Mouse (Mus musculus) CD4-positive helper T cell, adult 2 months (primary cell): ENCODE measurements around the gene Ankrd52.

Source experiments
- DNase-seq: peaks from one replicate; pipeline ENCODE4 v3.0.0-alpha.2; 2012; ENCODE audit warnings: low read depth, missing footprints, low spot score

The Ankrd52 gene

GRCm38 (mm10) chr10:128369599-128369998 lies 7.3 kb upstream of the Ankrd52 start:
- DNase-seq = no peak

- no peak for DNase-seq
These were observed 6.9 kb upstream of the Ankrd52 start for GRCm38 (mm10) chr10:128370021-128370420.

GRCm38 (mm10) chr10:128370601-128371000 lies 6.3 kb upstream of the Ankrd52 start:
- DNase-seq = no peak

GRCm38 (mm10) chr10:128372142-128372541 lies 4.8 kb upstream of the Ankrd52 start:
- no peak for DNase-seq

GRCm38 (mm10) chr10:128372989-128373748 lies 3.7 kb upstream of the Ankrd52 start:
- DNase-seq = no peak

- DNase-seq = peak; percentile 46
These were observed 2.5 kb upstream of the Ankrd52 start for GRCm38 (mm10) chr10:128374393-128374792.

- no peak for DNase-seq
These were observed 838 bp upstream of the Ankrd52 start for GRCm38 (mm10) chr10:128376099-128376454.

GRCm38 (mm10) chr10:128377222-128377939 lies 466 bp downstream of the Ankrd52 start:
- no peak for DNase-seq

GRCm38 (mm10) chr10:128377940-128378448 lies 1.1 kb downstream of the Ankrd52 start:
- DNase-seq = no peak

- no peak for DNase-seq
These were observed 1.5 kb downstream of the Ankrd52 start for GRCm38 (mm10) chr10:128378462-128378861.

- DNase-seq = no peak
These were observed 2.3 kb downstream of the Ankrd52 start for GRCm38 (mm10) chr10:128379260-128379659.

GRCm38 (mm10) chr10:128380565-128380964 lies 3.6 kb downstream of the Ankrd52 start:
- peak; percentile 37 for DNase-seq

GRCm38 (mm10) chr10:128382482-128382881 lies 5.6 kb downstream of the Ankrd52 start:
- DNase-seq = no peak

GRCm38 (mm10) chr10:128385902-128386301 lies 9.0 kb downstream of the Ankrd52 start:
- DNase-seq = no peak

GRCm38 (mm10) chr10:128388941-128389340 lies 12.0 kb downstream of the Ankrd52 start:
- DNase-seq = no peak

GRCm38 (mm10) chr10:128389570-128389969 lies 12.7 kb downstream of the Ankrd52 start:
- no peak for DNase-seq

GRCm38 (mm10) chr10:128390366-128390765 lies 13.5 kb downstream of the Ankrd52 start:
- no peak for DNase-seq

- DNase-seq = no peak
These were observed 14.9 kb downstream of the Ankrd52 start for GRCm38 (mm10) chr10:128391850-128392249.

GRCm38 (mm10) chr10:128396017-128396673 lies 19.2 kb downstream of the Ankrd52 start:
- DNase-seq = no peak

- DNase-seq = no peak
These were observed 19.9 kb downstream of the Ankrd52 start for GRCm38 (mm10) chr10:128396716-128397264.

GRCm38 (mm10) chr10:128397466-128397865 lies 20.6 kb downstream of the Ankrd52 start:
- DNase-seq = no peak

GRCm38 (mm10) chr10:128400338-128400737 lies 23.4 kb downstream of the Ankrd52 start:
- DNase-seq = no peak
